Mouse (Mus musculus): ENCODE results near the gene Vamp5. TPM values are rescaled to one million over a fixed set of nuclear protein-coding genes. Genes with fewer than 3 reads are reported as not detected.

Vamp5 gene
- polyA plus RNA-seq, 1 experiment from 2014 or later: 19.6 TPM

DNA sequence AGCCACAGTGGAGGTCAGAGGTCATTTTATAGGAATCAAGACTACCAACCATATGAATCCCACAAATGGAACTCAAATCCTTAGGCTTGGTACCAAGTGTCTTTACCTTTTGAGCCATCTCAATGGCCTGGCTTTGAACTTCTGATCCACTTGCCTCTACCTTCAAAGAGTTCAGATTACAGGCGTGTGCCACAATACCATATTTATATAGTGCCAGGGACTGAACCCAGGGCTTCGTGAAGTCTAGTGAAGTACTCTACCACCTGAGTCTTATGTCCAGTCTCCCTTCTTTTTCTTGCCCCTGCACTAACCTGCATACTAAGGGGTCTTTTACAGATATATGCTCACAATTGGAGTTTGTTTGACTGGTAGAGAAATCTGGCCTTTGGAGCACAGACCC is 6.3 kb upstream of the Vamp5 start:
- no peak for DNase-seq (ENCODE audit: low spot score)
- H3K9ac ChIP-seq (ENCODE audit: low read length): no peak overlapping the region
- 92% methylated on average over 2 of the region's 2 CpGs for WGBS
- ATAC-seq (replicated peaks; ENCODE audit: low FRiP score, low TSS enrichment, low read depth): no peak
- H3K9me3 ChIP-seq (ENCODE audit: control insufficient read depth, low read length): no peaks in the 10 kb centered on the region
- H3K4me2 ChIP-seq (ENCODE audit: low read length): no peak overlapping the region
- H3K4me3 ChIP-seq (ENCODE audit: low read depth, low read length): no peak overlapping the region
- peaks cover 20% of the 10 kb centered on the region for H3K36me3 ChIP-seq (ENCODE audit: control insufficient read depth, insufficient read depth, low read length)
- no peaks in the 10 kb centered on the region for H3K27me3 ChIP-seq (replicated peaks; ENCODE audit: control insufficient read depth, insufficient read depth, low read length)
- H3K27ac ChIP-seq (ENCODE audit: low read depth): no peak overlapping the region
- peaks cover 14% of the 10 kb centered on the region for H3K4me1 ChIP-seq (replicated peaks; ENCODE audit: control insufficient read depth, insufficient read depth, low read length)

DNA sequence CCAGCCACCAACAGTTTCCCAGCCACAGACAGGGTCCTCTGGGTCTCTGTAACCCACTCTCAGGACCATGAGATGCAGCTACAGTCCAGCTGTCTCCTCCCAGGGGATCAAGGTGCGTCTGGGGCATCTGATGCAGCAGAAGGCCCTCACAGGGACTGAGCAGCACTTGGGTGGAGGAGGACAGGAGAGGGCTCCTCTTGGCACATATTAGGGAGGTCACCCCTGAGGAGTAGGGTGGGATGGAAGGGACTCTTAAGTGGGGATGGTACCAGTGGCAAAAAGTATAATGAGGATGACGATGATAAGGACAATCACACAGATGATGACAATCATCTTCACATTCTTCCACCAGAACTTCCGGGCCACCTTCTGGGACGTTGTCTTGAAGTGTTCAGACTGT is 5.0 kb upstream of the Vamp5 start:
- no peak overlapping the region for H3K9ac ChIP-seq (ENCODE audit: low read length)
- no peak for DNase-seq (ENCODE audit: low spot score)
- peaks cover 20% of the 10 kb centered on the region for H3K36me3 ChIP-seq (ENCODE audit: control insufficient read depth, insufficient read depth, low read length)
- no peak overlapping the region for H3K4me3 ChIP-seq (ENCODE audit: low read depth, low read length)
- no peak for ATAC-seq (replicated peaks; ENCODE audit: low FRiP score, low TSS enrichment, low read depth)
- WGBS: 87% methylated on average over 4 of the region's 4 CpGs
- peaks cover 12% of the 10 kb centered on the region for H3K4me1 ChIP-seq (replicated peaks; ENCODE audit: control insufficient read depth, insufficient read depth, low read length)
- no peaks in the 10 kb centered on the region for H3K27me3 ChIP-seq (replicated peaks; ENCODE audit: control insufficient read depth, insufficient read depth, low read length)
- H3K4me2 ChIP-seq (ENCODE audit: low read length): no peak overlapping the region
- no peaks in the 10 kb centered on the region for H3K9me3 ChIP-seq (ENCODE audit: control insufficient read depth, low read length)
- no peak overlapping the region for H3K27ac ChIP-seq (ENCODE audit: low read depth)

DNA sequence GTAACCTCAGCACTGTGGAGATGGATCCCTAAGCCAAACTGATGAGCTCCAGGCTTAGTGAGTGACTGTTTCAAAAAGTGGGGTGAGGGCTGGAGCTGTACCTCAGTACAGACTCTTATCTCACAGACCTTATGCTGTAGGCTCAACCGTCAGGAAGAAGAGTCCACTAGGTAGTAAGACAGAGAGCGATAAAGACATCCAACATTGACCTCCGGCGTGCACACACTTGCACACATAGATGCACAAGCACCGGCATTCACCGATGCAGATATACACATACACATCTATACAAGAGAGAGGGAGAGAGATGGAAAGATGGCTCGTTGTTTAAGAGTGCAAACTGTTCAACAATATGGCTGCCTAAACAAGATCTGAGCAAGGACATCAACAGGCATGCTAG is 3.7 kb upstream of the Vamp5 start:
- no peak overlapping the region for H3K4me3 ChIP-seq (ENCODE audit: low read depth, low read length)
- WGBS: 96% methylated on average over 7 of the region's 7 CpGs
- H3K36me3 ChIP-seq (ENCODE audit: control insufficient read depth, insufficient read depth, low read length): peaks cover 20% of the 10 kb centered on the region
- no peak overlapping the region for H3K4me2 ChIP-seq (ENCODE audit: low read length)
- no peak overlapping the region for H3K27ac ChIP-seq (ENCODE audit: low read depth)
- peaks cover 7% of the 10 kb centered on the region for H3K4me1 ChIP-seq (replicated peaks; ENCODE audit: control insufficient read depth, insufficient read depth, low read length)
- H3K9me3 ChIP-seq (ENCODE audit: control insufficient read depth, low read length): no peaks in the 10 kb centered on the region
- 0 out of 2 replicates have a peak, but pooled peaks cover 8% of the 10 kb centered on the region for H3K27me3 ChIP-seq (replicated peaks; ENCODE audit: control insufficient read depth, insufficient read depth, low read length)
- no peak for DNase-seq (ENCODE audit: low spot score)
- no peak for ATAC-seq (replicated peaks; ENCODE audit: low FRiP score, low TSS enrichment, low read depth)
- H3K9ac ChIP-seq (ENCODE audit: low read length): no peak overlapping the region

DNA sequence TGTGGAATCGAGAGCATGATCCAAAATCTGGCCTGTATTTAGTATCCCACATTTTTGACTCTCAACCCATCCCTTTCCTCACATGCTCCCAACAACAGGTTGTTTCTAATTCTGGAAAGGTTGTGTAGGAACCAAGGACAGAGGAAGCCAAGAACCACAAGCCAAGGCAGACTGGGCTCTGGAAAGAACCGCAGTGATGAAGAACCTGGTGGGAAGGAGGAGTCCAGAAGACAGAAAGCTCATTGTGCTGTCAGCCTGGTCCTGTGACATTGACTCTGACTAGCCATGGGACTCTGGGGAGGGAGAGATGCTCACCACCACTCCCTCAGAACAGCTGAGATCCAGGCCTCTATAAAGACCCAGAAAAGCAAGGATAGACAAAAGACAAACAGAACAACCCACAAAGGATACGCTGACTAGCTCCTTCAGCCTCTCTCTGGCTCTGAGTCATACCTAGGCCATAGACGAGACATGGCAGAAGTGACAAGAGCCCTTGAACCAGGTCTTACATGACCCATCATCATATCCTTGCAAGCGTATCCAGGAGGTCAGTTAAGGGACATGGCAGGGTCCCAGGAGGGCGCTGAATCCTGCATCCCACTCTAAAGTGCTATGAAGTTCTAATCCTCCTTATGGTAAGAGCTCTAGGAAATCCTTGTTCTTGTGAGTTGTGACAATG is 3.0 kb upstream of the Vamp5 start:
- Histone ChIP-seq H3K27ac (ENCODE audit: low read depth) (no peak overlapping the region), H3K27me3 (replicated peaks; ENCODE audit: control insufficient read depth, insufficient read depth, low read length) (0 out of 2 replicates have a peak, but pooled peaks cover 8% of the 10 kb centered on the region), H3K4me1 (replicated peaks; ENCODE audit: control insufficient read depth, insufficient read depth, low read length) (peaks cover under 1% of the 10 kb centered on the region), H3K4me3 (ENCODE audit: low read depth, low read length) (no peak overlapping the region), H3K9ac (ENCODE audit: low read length) (no peak overlapping the region), H3K9me3 (ENCODE audit: control insufficient read depth, low read length) (no peaks in the 10 kb centered on the region), H3K36me3 (ENCODE audit: control insufficient read depth, insufficient read depth, low read length) (peaks cover 20% of the 10 kb centered on the region), H3K4me2 (ENCODE audit: low read length) (no peak overlapping the region)
- ATAC-seq (replicated peaks; ENCODE audit: low FRiP score, low TSS enrichment, low read depth) (no peak), DNase-seq (ENCODE audit: low spot score) (no peak)
- 82% methylated on average over 6 of the region's 6 CpGs for WGBS

DNA sequence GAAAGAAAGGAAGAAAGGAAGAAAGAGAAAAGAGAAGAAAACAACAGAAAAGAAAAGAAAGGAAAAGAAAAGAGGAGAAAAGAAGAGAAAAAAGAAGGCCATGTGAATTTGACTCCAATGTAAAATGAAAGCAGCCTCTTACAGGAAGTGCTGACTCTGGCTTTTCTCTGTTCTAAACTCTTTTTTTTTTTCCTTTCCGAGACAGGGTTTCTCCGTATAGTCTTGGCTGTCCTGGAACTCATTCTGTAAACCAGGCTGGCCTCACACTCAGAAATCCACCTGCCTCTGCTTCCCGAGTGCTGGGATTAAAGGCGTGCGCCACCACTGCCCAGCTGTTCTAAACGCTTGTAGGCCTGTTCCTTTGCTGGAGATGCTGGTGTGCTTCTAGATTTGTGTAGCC is 2.2 kb upstream of the Vamp5 start:
- Histone ChIP-seq H3K36me3 (ENCODE audit: control insufficient read depth, insufficient read depth, low read length) (peaks cover 20% of the 10 kb centered on the region), H3K4me2 (ENCODE audit: low read length) (no peak overlapping the region), H3K4me1 (replicated peaks; ENCODE audit: control insufficient read depth, insufficient read depth, low read length) (no peaks in the 10 kb centered on the region), H3K4me3 (ENCODE audit: low read depth, low read length) (no peak overlapping the region), H3K27ac (ENCODE audit: low read depth) (no peak overlapping the region), H3K9ac (ENCODE audit: low read length) (no peak overlapping the region), H3K27me3 (replicated peaks; ENCODE audit: control insufficient read depth, insufficient read depth, low read length) (0 out of 2 replicates have a peak, but pooled peaks cover 8% of the 10 kb centered on the region), H3K9me3 (ENCODE audit: control insufficient read depth, low read length) (no peaks in the 10 kb centered on the region)
- DNase-seq (ENCODE audit: low spot score) (no peak), ATAC-seq (replicated peaks; ENCODE audit: low FRiP score, low TSS enrichment, low read depth) (no peak)
- WGBS: 66% methylated on average over 6 of the region's 6 CpGs

DNA sequence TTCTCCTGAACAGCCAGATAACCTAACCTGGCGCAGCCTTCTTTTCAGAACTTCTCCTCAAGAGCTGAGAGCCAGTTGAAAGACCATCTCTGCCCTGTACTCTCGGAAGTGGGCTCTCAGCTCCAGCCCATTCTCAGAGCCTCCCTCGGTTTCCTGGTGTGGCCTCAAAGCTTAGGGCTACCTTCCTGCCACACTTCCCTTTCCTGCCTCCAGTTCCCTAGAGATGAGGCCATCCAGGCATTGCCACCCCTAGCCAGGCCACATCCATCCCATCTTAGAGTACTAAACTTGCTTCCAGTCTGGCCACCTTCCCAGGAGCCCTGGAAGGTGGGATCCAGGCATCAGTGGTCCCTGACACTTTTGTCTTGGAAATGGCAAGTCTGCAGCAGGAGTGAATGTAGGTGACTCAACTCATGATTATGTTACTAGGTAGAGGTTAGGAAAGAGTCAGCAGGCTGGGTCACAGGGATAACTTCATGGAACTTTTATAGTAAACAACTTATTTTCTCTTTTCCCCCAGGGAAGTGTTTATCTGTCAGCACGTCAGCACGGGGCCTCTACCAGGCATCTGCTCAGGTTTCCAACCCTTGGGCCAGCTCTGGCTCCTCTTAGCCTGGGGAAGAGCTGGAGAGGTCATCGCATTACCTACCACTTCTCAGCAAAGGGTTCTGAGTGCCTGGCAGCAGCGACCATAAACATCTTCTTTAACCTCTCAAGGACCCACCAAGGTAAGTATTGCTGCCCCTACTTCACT is 714 bp downstream of the Vamp5 start:
- no peak for DNase-seq (ENCODE audit: low spot score)
- no peak overlapping the region for H3K27ac ChIP-seq (ENCODE audit: low read depth)
- peak overlapping the region; percentile 65 for H3K4me2 ChIP-seq (ENCODE audit: low read length)
- no peaks in the 10 kb centered on the region for H3K9me3 ChIP-seq (ENCODE audit: control insufficient read depth, low read length)
- no peaks in the 10 kb centered on the region for H3K4me1 ChIP-seq (replicated peaks; ENCODE audit: control insufficient read depth, insufficient read depth, low read length)
- ATAC-seq (replicated peaks; ENCODE audit: low FRiP score, low TSS enrichment, low read depth): no peak
- 49% methylated on average over 7 of the region's 7 CpGs for WGBS
- 0 out of 2 replicates have a peak, but pooled peaks cover 8% of the 10 kb centered on the region for H3K27me3 ChIP-seq (replicated peaks; ENCODE audit: control insufficient read depth, insufficient read depth, low read length)
- H3K36me3 ChIP-seq (ENCODE audit: control insufficient read depth, insufficient read depth, low read length): no peaks in the 10 kb centered on the region
- H3K4me3 ChIP-seq (ENCODE audit: low read depth, low read length): peak overlapping the region; percentile 55
- peak overlapping the region; percentile 62 for H3K9ac ChIP-seq (ENCODE audit: low read length)

DNA sequence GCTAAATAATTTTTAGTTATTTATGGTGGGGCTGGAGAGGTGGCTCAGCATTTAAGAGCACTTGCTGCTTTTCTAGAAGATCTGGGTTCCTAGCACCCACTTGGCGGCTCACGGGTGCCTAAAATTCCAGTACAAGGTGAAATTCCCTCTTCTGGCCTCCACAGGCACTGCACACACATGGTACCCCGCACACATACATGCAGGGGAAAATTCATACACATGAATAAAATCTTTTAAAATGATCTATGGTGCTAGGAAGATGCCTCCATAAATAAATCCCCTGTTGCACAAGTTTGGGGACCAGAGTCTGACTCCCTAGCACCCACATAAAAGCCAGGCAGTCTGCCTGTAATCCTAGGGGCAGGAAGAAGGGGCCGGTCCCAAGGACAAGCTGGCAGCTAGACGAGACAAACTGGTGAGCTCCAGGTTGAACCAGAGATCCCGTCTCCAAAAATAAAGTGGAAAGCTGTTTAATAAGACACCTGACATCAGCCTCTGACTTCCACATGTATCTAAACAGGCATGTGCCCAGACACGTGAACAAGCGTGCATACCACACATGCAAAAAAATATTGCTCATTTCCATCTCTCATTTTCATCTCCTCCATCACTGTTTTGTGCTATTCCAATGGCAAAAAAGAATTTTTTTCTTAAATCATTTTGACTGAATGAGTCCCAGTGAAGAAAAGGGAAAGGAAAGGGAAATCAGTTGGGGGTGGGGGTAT is 1.6 kb downstream of the Vamp5 start:
- H3K4me2 ChIP-seq (ENCODE audit: low read length): no peak overlapping the region
- 0 out of 2 replicates have a peak, but pooled peaks cover 8% of the 10 kb centered on the region for H3K27me3 ChIP-seq (replicated peaks; ENCODE audit: control insufficient read depth, insufficient read depth, low read length)
- no peak overlapping the region for H3K27ac ChIP-seq (ENCODE audit: low read depth)
- WGBS: 90% methylated on average over 8 of the region's 8 CpGs
- no peaks in the 10 kb centered on the region for H3K4me1 ChIP-seq (replicated peaks; ENCODE audit: control insufficient read depth, insufficient read depth, low read length)
- no peak overlapping the region for H3K4me3 ChIP-seq (ENCODE audit: low read depth, low read length)
- ATAC-seq (replicated peaks; ENCODE audit: low FRiP score, low TSS enrichment, low read depth) (no peak), DNase-seq (ENCODE audit: low spot score) (no peak)
- no peaks in the 10 kb centered on the region for H3K9me3 ChIP-seq (ENCODE audit: control insufficient read depth, low read length)
- no peak overlapping the region for H3K9ac ChIP-seq (ENCODE audit: low read length)
- no peaks in the 10 kb centered on the region for H3K36me3 ChIP-seq (ENCODE audit: control insufficient read depth, insufficient read depth, low read length)

DNA sequence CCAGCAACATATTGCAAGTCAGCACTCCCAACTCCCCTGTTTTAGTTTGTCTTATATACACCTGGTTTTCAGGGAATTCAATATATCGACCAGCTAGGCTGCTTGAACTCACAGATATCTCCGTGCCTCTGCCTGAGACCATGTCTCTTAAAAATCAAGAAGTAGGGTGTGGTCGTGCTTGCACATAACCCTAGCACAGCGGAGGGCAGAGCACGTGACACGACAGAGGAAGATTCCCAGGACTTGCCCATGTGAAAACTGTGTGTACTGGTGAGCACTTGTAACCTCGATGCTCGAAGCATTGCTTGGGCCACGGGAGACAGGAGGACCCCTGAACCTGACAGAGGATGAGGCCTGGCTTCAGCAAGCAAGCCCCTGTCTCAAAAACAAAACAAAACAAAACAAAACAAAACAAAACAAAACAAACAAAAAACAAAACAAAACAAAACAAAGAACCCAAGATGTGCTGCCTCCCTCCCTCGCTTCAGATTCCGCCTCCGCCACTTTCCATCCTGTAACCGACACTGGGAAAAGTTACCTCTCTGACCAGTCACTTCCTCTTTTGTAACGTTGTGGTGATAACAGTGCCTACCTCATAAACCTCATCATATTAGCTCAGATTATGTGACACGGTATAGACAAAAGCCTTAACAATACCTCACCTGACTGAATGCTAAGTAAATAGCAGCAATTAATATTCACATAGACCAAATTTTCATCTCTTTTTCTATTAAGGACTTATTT is 5.3 kb downstream of the Vamp5 start:
- 70% methylated on average over 15 of the region's 15 CpGs for WGBS
- H3K36me3 ChIP-seq (ENCODE audit: control insufficient read depth, insufficient read depth, low read length): no peaks in the 10 kb centered on the region
- 0 out of 2 replicates have a peak, but pooled peaks cover 5% of the 10 kb centered on the region for H3K27me3 ChIP-seq (replicated peaks; ENCODE audit: control insufficient read depth, insufficient read depth, low read length)
- no peak overlapping the region for H3K4me3 ChIP-seq (ENCODE audit: low read depth, low read length)
- no peak overlapping the region for H3K4me2 ChIP-seq (ENCODE audit: low read length)
- H3K4me1 ChIP-seq (replicated peaks; ENCODE audit: control insufficient read depth, insufficient read depth, low read length): peaks cover 6% of the 10 kb centered on the region; the same call in 1 of the 2 replicates
- H3K27ac ChIP-seq (ENCODE audit: low read depth): no peak overlapping the region
- no peak for DNase-seq (ENCODE audit: low spot score)
- ATAC-seq (replicated peaks; ENCODE audit: low FRiP score, low TSS enrichment, low read depth): no peak
- no peaks in the 10 kb centered on the region for H3K9me3 ChIP-seq (ENCODE audit: control insufficient read depth, low read length)
- no peak overlapping the region for H3K9ac ChIP-seq (ENCODE audit: low read length)
